Mouse (Mus musculus) heart, adult 11 months (tissue): ENCODE data around the gene Lbp.

Experiments used
- DNase-seq: peaks from one replicate; pipeline ENCODE4 v3.0.0; 2022

Gene Lbp

GRCm38 (mm10) chr2:158365099-158365850, 59.0 kb downstream of the Lbp start:
- peak; percentile 73 for DNase-seq

GRCm38 (mm10) chr2:158367654-158368053, 61.4 kb downstream of the Lbp start:
- no peak for DNase-seq

GRCm38 (mm10) chr2:158368313-158368712, 62.0 kb downstream of the Lbp start:
- no peak for DNase-seq

- no peak for DNase-seq
Measured at GRCm38 (mm10) chr2:158369474-158370172, 63.3 kb downstream of the Lbp start.

- DNase-seq = no peak
Measured at GRCm38 (mm10) chr2:158370173-158370550, 63.9 kb downstream of the Lbp start.

- no peak for DNase-seq
Measured at GRCm38 (mm10) chr2:158373061-158373460, 66.8 kb downstream of the Lbp start.

- no peak for DNase-seq
Measured at GRCm38 (mm10) chr2:158373516-158373915, 67.2 kb downstream of the Lbp start.

GRCm38 (mm10) chr2:158375443-158376122, 69.3 kb downstream of the Lbp start, which contains the start of gene Snhg11:
Gene Snhg11, plus strand, starts transcription at chr2:158375638.
- DNase-seq = no peak

- DNase-seq = peak; percentile 74
Measured at GRCm38 (mm10) chr2:158376123-158376687, 69.9 kb downstream of the Lbp start.

GRCm38 (mm10) chr2:158376798-158377197, 70.5 kb downstream of the Lbp start:
- no peak for DNase-seq

- DNase-seq = peak; percentile 52
Measured at GRCm38 (mm10) chr2:158377811-158378210, 71.5 kb downstream of the Lbp start.

GRCm38 (mm10) chr2:158379354-158380078, 73.2 kb downstream of the Lbp start:
- peak; percentile 91 for DNase-seq
